ENCODE assay signal across 19 mouse cellular contexts in the genomic region with DNA sequence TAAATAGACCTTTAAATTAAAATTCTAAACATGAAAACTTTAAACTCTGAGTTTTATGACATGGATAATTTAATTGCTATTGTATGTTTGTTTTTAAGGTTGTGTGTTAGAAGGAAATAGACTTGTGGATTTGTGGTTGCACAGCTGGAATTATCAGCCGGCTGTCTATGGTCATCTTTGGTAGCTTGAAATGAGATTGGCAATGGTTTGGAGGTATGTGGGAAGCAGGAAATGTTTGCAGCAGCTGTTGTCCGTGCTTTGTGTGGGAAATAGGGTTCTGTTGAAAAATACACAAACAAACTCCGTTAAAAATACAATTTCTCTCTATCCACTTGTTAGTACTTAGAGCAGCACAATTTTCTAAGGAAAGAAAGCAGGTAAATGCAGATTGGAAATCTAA.
"Had no signal": no experiment of that assay in that cellular context is flagged by ENCODE, and none has a peak within 500 bp of the region (broad histone marks: within the 10 kb centered on the region; RNA-seq: fewer than 3 reads in every experiment).

No protein-coding gene starts in this region.

- H3K4me1 ChIP-seq: midbrain, embryonic 12.5 days; midbrain, embryonic 15.5 days; neural tube, embryonic 13.5 days had no signal

- H3K36me3 ChIP-seq: limb, embryonic 12.5 days; limb, embryonic 15.5 days; midbrain, embryonic 12.5 days; midbrain, embryonic 15.5 days had no signal

- H3K4me2 ChIP-seq: limb, embryonic 12.5 days; limb, embryonic 15.5 days; liver, embryonic 11.5 days; lung, embryonic 14.5 days; midbrain, embryonic 12.5 days; midbrain, embryonic 15.5 days; neural tube, embryonic 13.5 days had no signal

- H3K9me3 ChIP-seq: limb, embryonic 12.5 days; limb, embryonic 15.5 days; midbrain, embryonic 12.5 days; midbrain, embryonic 15.5 days; neural tube, embryonic 13.5 days had no signal

- H3K27ac ChIP-seq: kidney, postnatal 0 days; limb, embryonic 12.5 days; limb, embryonic 15.5 days; liver, embryonic 14.5 days; macrophage; midbrain, embryonic 12.5 days; midbrain, embryonic 15.5 days; neural tube, embryonic 13.5 days had no signal

- H3K9ac ChIP-seq: limb, embryonic 12.5 days; limb, embryonic 15.5 days; liver, embryonic 14.5 days; liver, postnatal 0 days; lung, embryonic 14.5 days; midbrain, embryonic 12.5 days; midbrain, embryonic 15.5 days; neural tube, embryonic 13.5 days had no signal

- H3K27me3 ChIP-seq: limb, embryonic 12.5 days; limb, embryonic 15.5 days; midbrain, embryonic 12.5 days; midbrain, embryonic 15.5 days; neural tube, embryonic 13.5 days had no signal

- DNase-seq: kidney, postnatal 25 days; left cerebral cortex, postnatal 4 days; liver, postnatal 0 days; lung, embryonic 14.5 days; retina, postnatal 1 day; right cerebral cortex, postnatal 25 days; thymus, adult 2 months; thymus, postnatal 14 days; thymus, postnatal 4 days had no signal

- H3K4me3 ChIP-seq: limb, embryonic 12.5 days; limb, embryonic 15.5 days; midbrain, embryonic 12.5 days; midbrain, embryonic 15.5 days; neural tube, embryonic 13.5 days had no signal

- ATAC-seq: liver, postnatal 0 days; lung, postnatal 0 days; midbrain, embryonic 15.5 days had no signal
